In the genomic region with DNA sequence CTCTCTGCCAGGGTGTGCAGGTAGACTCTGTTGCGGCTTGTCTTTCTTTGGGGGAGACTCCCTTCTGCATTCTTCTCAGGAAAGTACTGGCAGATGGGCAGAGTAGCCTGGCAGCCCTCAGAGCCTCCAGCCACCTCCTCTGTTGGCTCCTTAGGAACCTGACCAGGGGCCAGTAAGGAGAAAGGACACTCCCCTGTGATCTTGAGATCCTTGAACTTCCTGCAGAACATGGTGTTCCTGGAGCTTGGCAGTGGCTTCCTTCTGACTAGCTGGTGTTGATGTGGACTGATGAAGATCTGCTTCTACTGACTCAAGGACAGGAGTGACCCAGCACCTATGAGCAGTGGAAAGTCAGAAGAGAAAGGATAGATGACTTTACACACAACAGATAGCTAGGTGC, we compare ENCODE assay signal across 28 mouse cellular contexts. TPM values are rescaled to one million over a fixed set of nuclear protein-coding genes. Genes with fewer than 3 reads are reported as not detected.
"Had no signal": no experiment of that assay in that cellular context is flagged by ENCODE, and none has a peak within 500 bp of the region (broad histone marks: within the 10 kb centered on the region; RNA-seq: fewer than 3 reads in every experiment).

No protein-coding gene starts in this region.

- H3K9me3 ChIP-seq: limb, embryonic 12.5 days; limb, embryonic 15.5 days; lung, embryonic 15.5 days; megakaryocyte, embryonic 14.5 days; midbrain, embryonic 10.5 days; midbrain, embryonic 13.5 days; neural tube, embryonic 13.5 days; stomach, embryonic 15.5 days had no signal

- DNase-seq: kidney, adult 18-20 months; kidney, postnatal 14 days; layer of hippocampus, adult 9-11 months; left cerebral cortex, postnatal 4 days; liver, postnatal 0 days; lung, postnatal 10 days; right cerebral cortex, adult 18-20 months; right cerebral cortex, postnatal 14 days; right cerebral cortex, postnatal 4 days; thymus, adult 2 months; thymus, postnatal 14 days; thymus, postnatal 4 days had no signal

- H3K9ac ChIP-seq: limb, embryonic 12.5 days; limb, embryonic 15.5 days; liver, embryonic 14.5 days; liver, postnatal 0 days; lung, embryonic 15.5 days; midbrain, embryonic 13.5 days; neural tube, embryonic 13.5 days; stomach, embryonic 15.5 days had no signal

- ATAC-seq: inflammation-experienced regulatory T-cells, adult 6 months; intestine, embryonic 16.5 days; liver, postnatal 0 days; midbrain, embryonic 13.5 days; midbrain, embryonic 16.5 days had no signal

- H3K4me2 ChIP-seq: limb, embryonic 12.5 days; limb, embryonic 15.5 days; liver, embryonic 11.5 days; lung, embryonic 15.5 days; midbrain, embryonic 13.5 days; neural tube, embryonic 13.5 days; stomach, embryonic 15.5 days had no signal

- H3K4me1 ChIP-seq: limb, embryonic 12.5 days; limb, embryonic 15.5 days; lung, embryonic 15.5 days; midbrain, embryonic 10.5 days; midbrain, embryonic 13.5 days; neural tube, embryonic 13.5 days; stomach, embryonic 15.5 days had no signal

- H3K4me3 ChIP-seq: layer of hippocampus, adult 2 months; left cerebral cortex, adult 2 months; limb, embryonic 12.5 days; limb, embryonic 15.5 days; lung, embryonic 15.5 days; megakaryocyte, embryonic 14.5 days; midbrain, embryonic 10.5 days; midbrain, embryonic 13.5 days; myocyte; neural tube, embryonic 13.5 days; stomach, embryonic 15.5 days had no signal

- H3K27me3 ChIP-seq: limb, embryonic 12.5 days; limb, embryonic 15.5 days; lung, embryonic 15.5 days; megakaryocyte, embryonic 14.5 days; midbrain, embryonic 13.5 days; neural tube, embryonic 13.5 days; stomach, embryonic 15.5 days had no signal

- H3K36me3 ChIP-seq: limb, embryonic 12.5 days; limb, embryonic 15.5 days; midbrain, embryonic 10.5 days; midbrain, embryonic 13.5 days; neural tube, embryonic 13.5 days; stomach, embryonic 15.5 days had no signal

- H3K27ac ChIP-seq: layer of hippocampus, adult 2 months; left cerebral cortex, adult 2 months; limb, embryonic 12.5 days; limb, embryonic 15.5 days; liver, embryonic 14.5 days; lung, embryonic 15.5 days; midbrain, embryonic 10.5 days; midbrain, embryonic 13.5 days; neural tube, embryonic 13.5 days; stomach, embryonic 15.5 days had no signal

RNA-seq across cellular contexts. Expression of gene Gucy1a1, which starts 26.7 kb away (rescaled TPM):
- polyA plus RNA-seq: myocyte had no signal

RNA-seq across cellular contexts. Expression of gene Gucy1b1, which starts 44.4 kb away (rescaled TPM):
- polyA plus RNA-seq: myocyte had no signal
